Mouse (Mus musculus) erythroblast, embryonic 14.5 days (primary cell): Measurements from ENCODE around the gene Tbck.

Experiments
- GATA1 ChIP-seq: IDR thresholded peaks from 2 replicates; pipeline ENCODE4 v1.6.1; 2012; ENCODE audit warnings: low read length, inconsistent platforms, mixed read lengths
- TAL1 ChIP-seq: IDR thresholded peaks from 3 replicates; pipeline ENCODE4 v1.6.1; 2012; ENCODE audit warnings: low read length, inconsistent platforms, mixed read lengths

DNA sequence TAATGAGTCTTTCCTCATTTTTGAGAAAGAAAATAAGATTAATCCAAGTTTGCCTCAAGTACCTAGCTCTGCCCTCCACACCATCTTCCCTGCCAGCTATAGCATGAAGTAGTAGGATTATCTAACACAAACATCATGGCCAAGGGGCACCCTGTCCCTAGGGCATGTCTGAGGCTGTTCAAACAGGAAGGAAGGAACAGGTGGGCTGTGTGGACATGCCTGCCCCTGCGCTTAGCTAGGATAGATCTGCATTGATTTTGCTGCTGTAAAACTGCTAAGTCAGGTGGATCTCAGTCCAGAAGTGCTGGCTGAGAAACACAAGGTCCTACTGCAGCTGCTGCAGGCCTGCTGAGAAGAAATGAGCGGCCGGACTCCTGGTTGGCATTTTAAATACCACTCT is 129.2 kb downstream of the Tbck start:
- TF ChIP-seq TAL1 (no peak), GATA1 (no peak)
